Mouse (Mus musculus) ovary, postnatal 36 days (tissue): ENCODE data around the gene Gm5134.

Experiments used
- DNase-seq: peaks from one replicate; pipeline ENCODE4 v3.0.0; 2022; ENCODE audit warnings: low spot score, mixed read lengths

The Gm5134 gene

GRCm38 (mm10) chr10:76033119-76033455 is 78.8 kb downstream of the Gm5134 start:
- DNase-seq, result no peak

GRCm38 (mm10) chr10:76034001-76034600 is 79.8 kb downstream of the Gm5134 start:
- no peak for DNase-seq

GRCm38 (mm10) chr10:76035277-76035676 is 81.0 kb downstream of the Gm5134 start:
- no peak for DNase-seq

- no peak for DNase-seq
Measured at GRCm38 (mm10) chr10:76036962-76037361, 82.6 kb downstream of the Gm5134 start.

- no peak for DNase-seq
Measured at GRCm38 (mm10) chr10:76045343-76045742, 91.0 kb downstream of the Gm5134 start.

- no peak for DNase-seq
Measured at GRCm38 (mm10) chr10:76046754-76047153, 92.4 kb downstream of the Gm5134 start.

GRCm38 (mm10) chr10:76047182-76047869 is 93.0 kb downstream of the Gm5134 start:
- DNase-seq, result no peak

GRCm38 (mm10) chr10:76048967-76049366 is 94.7 kb downstream of the Gm5134 start:
- no peak for DNase-seq

GRCm38 (mm10) chr10:76051860-76052259 is 97.5 kb downstream of the Gm5134 start:
- DNase-seq, result no peak
